Mouse (Mus musculus) hindbrain, embryonic 15.5 days (tissue): ENCODE data around the gene Whamm. TPM values are rescaled to one million over a fixed set of nuclear protein-coding genes. Genes with fewer than 3 reads are reported as not detected.

Source experiments
- ATAC-seq: fragments of 200-750 bp; cut with Nextera tagmentation; 2 replicates; pipeline ENCODE4 v1.8.0; 2017; ENCODE audit warnings: low read depth, moderate number of reproducible peaks, moderate TSS enrichment; ENCODE audit not compliant: low FRiP score
- H3K27ac ChIP-seq: fragments of 300-500 bp; sonication (generic); replicated peaks from 2 replicates; pipeline ENCODE4 v1.5.1; 2015; ENCODE audit warnings: mild to moderate bottlenecking, inconsistent platforms
- H3K27me3 ChIP-seq: fragments of 300-500 bp; sonication (generic); 2 replicates; pipeline ENCODE4 v1.6.1; 2015; ENCODE audit warnings: control low read depth, inconsistent platforms
- H3K36me3 ChIP-seq: fragments of 300-500 bp; sonication (generic); 2 replicates; pipeline ENCODE4 v1.6.1; 2015; ENCODE audit warnings: control low read depth, inconsistent platforms
- H3K4me1 ChIP-seq: fragments of 300-500 bp; sonication (generic); replicated peaks from 2 replicates; pipeline ENCODE4 v1.6.1; 2015; ENCODE audit warnings: control low read depth, inconsistent platforms
- H3K4me2 ChIP-seq: fragments of 300-500 bp; sonication (generic); 2 replicates; pipeline ENCODE4 v1.6.1; 2015; ENCODE audit warnings: moderate library complexity, mild to moderate bottlenecking, inconsistent platforms
- H3K4me3 ChIP-seq: fragments of 300-500 bp; sonication (generic); 2 replicates; pipeline ENCODE4 v1.5.1; 2015; ENCODE audit warnings: mild to moderate bottlenecking, inconsistent platforms
- H3K9ac ChIP-seq: fragments of 300-500 bp; sonication (generic); 2 replicates; pipeline ENCODE4 v1.6.1; 2015; ENCODE audit warnings: inconsistent platforms
- H3K9me3 ChIP-seq: fragments of 300-500 bp; sonication (generic); 2 replicates; pipeline ENCODE4 v1.6.1; 2016; ENCODE audit warnings: control low read depth, inconsistent platforms
- WGBS: fragments of 180-500 bp; shearing (Covaris S2); methylation state at CpG from one replicate; pipeline ENCODE4 v1.1.7; 2015; 5-methylcytosine and 5-hydroxymethylcytosine counted together
- polyA plus RNA-seq: library from polyadenylated mRNA; unstranded; fragments of >200 nt; fragmentation: Nextera tagmentation; extraction: Ambion mirVana; gene quantifications from 2 replicates; pipeline ENCODE4 v1.2.1, GENCODE M21; 2015

Gene Whamm
- polyA plus RNA-seq, 1 experiment from 2014 or later, result 6.6 TPM

GRCm38 (mm10) chr7:81605489-81605888, 34.4 kb downstream of the Whamm start:
- H3K9me3 ChIP-seq, result no peaks in the 10 kb centered on the region
- ATAC-seq, result no peak
- H3K4me1 ChIP-seq, result no peaks in the 10 kb centered on the region
- H3K27ac ChIP-seq, result no peak overlapping the region
- no peaks in the 10 kb centered on the region for H3K36me3 ChIP-seq
- no peak overlapping the region for H3K9ac ChIP-seq
- H3K27me3 ChIP-seq, result no peaks in the 10 kb centered on the region
- WGBS, result 70% methylated on average over 4 of the region's 4 CpGs
- H3K4me2 ChIP-seq, result no peak overlapping the region
- no peak overlapping the region for H3K4me3 ChIP-seq

GRCm38 (mm10) chr7:81606452-81606851, 35.4 kb downstream of the Whamm start:
- Histone ChIP-seq H3K4me3 (no peak overlapping the region), H3K27ac (no peak overlapping the region), H3K4me1 (no peaks in the 10 kb centered on the region), H3K9ac (no peak overlapping the region), H3K27me3 (no peaks in the 10 kb centered on the region), H3K4me2 (no peak overlapping the region), H3K9me3 (no peaks in the 10 kb centered on the region), H3K36me3 (no peaks in the 10 kb centered on the region)
- 64% methylated on average over 5 of the region's 5 CpGs for WGBS
- no peak; the same call in 1 of the 2 replicates for ATAC-seq

GRCm38 (mm10) chr7:81610125-81610524, 39.1 kb downstream of the Whamm start:
- H3K4me3 ChIP-seq, result no peak overlapping the region
- H3K27me3 ChIP-seq, result no peaks in the 10 kb centered on the region
- no peak overlapping the region for H3K9ac ChIP-seq
- 59% methylated on average over 18 of the region's 18 CpGs for WGBS
- no peaks in the 10 kb centered on the region for H3K9me3 ChIP-seq
- no peaks in the 10 kb centered on the region for H3K4me1 ChIP-seq
- no peak for ATAC-seq
- no peak overlapping the region for H3K4me2 ChIP-seq
- H3K27ac ChIP-seq, result no peak overlapping the region
- no peaks in the 10 kb centered on the region for H3K36me3 ChIP-seq

GRCm38 (mm10) chr7:81612856-81613635, 42.0 kb downstream of the Whamm start:
- H3K4me2 ChIP-seq, result no peak overlapping the region
- peak; percentile 45; the same call in 1 of the 2 replicates for ATAC-seq
- H3K36me3 ChIP-seq, result no peaks in the 10 kb centered on the region
- no peaks in the 10 kb centered on the region for H3K4me1 ChIP-seq
- H3K4me3 ChIP-seq, result no peak overlapping the region
- H3K27ac ChIP-seq, result no peak overlapping the region
- H3K9ac ChIP-seq, result no peak overlapping the region
- no peaks in the 10 kb centered on the region for H3K27me3 ChIP-seq
- WGBS, result 79% methylated on average over 13 of the region's 13 CpGs
- no peaks in the 10 kb centered on the region for H3K9me3 ChIP-seq

GRCm38 (mm10) chr7:81615031-81615430, 44.0 kb downstream of the Whamm start:
- Histone ChIP-seq H3K9me3 (no peaks in the 10 kb centered on the region), H3K27ac (no peak overlapping the region), H3K4me2 (no peak overlapping the region), H3K27me3 (no peaks in the 10 kb centered on the region), H3K4me3 (no peak overlapping the region), H3K4me1 (no peaks in the 10 kb centered on the region), H3K9ac (no peak overlapping the region), H3K36me3 (no peaks in the 10 kb centered on the region)
- 56% methylated on average over 9 of the region's 9 CpGs for WGBS
- ATAC-seq, result no peak

GRCm38 (mm10) chr7:81622793-81623192, 51.7 kb downstream of the Whamm start:
- Histone ChIP-seq H3K9ac (no peak overlapping the region), H3K4me2 (no peak overlapping the region), H3K9me3 (no peaks in the 10 kb centered on the region), H3K4me1 (no peaks in the 10 kb centered on the region; the same call in 1 of the 2 replicates), H3K36me3 (no peaks in the 10 kb centered on the region), H3K27ac (no peak overlapping the region), H3K4me3 (no peak overlapping the region), H3K27me3 (no peaks in the 10 kb centered on the region)
- ATAC-seq, result peak; percentile 42; the same call in 1 of the 2 replicates
- 65% methylated on average over 4 of the region's 4 CpGs for WGBS

- no peak overlapping the region for H3K4me2 ChIP-seq
- H3K27me3 ChIP-seq, result no peaks in the 10 kb centered on the region
- no peak for ATAC-seq
- H3K9ac ChIP-seq, result no peak overlapping the region
- no peaks in the 10 kb centered on the region for H3K36me3 ChIP-seq
- H3K9me3 ChIP-seq, result no peaks in the 10 kb centered on the region
- WGBS, result 81% methylated on average over 6 of the region's 6 CpGs
- no peak overlapping the region for H3K27ac ChIP-seq
- no peak overlapping the region for H3K4me3 ChIP-seq
- no peaks in the 10 kb centered on the region; the same call in 1 of the 2 replicates for H3K4me1 ChIP-seq
These were observed 52.7 kb downstream of the Whamm start for GRCm38 (mm10) chr7:81623767-81624166.

- Histone ChIP-seq H3K27ac (no peak overlapping the region), H3K9me3 (no peaks in the 10 kb centered on the region), H3K4me2 (no peak overlapping the region), H3K4me3 (no peak overlapping the region), H3K27me3 (no peaks in the 10 kb centered on the region), H3K36me3 (no peaks in the 10 kb centered on the region), H3K9ac (no peak overlapping the region), H3K4me1 (no peaks in the 10 kb centered on the region; the same call in 1 of the 2 replicates)
- no peak for ATAC-seq
- WGBS, result 91% methylated on average over 2 of the region's 2 CpGs
These were observed 55.4 kb downstream of the Whamm start for GRCm38 (mm10) chr7:81626460-81626859.

GRCm38 (mm10) chr7:81631261-81631660, 60.2 kb downstream of the Whamm start:
- no peak overlapping the region for H3K9ac ChIP-seq
- H3K36me3 ChIP-seq, result 0 out of 2 replicates have a peak, but pooled peaks cover 8% of the 10 kb centered on the region
- no peaks in the 10 kb centered on the region for H3K4me1 ChIP-seq
- H3K27ac ChIP-seq, result no peak overlapping the region
- no peaks in the 10 kb centered on the region for H3K27me3 ChIP-seq
- H3K4me2 ChIP-seq, result no peak overlapping the region
- H3K9me3 ChIP-seq, result no peaks in the 10 kb centered on the region
- H3K4me3 ChIP-seq, result no peak overlapping the region
- ATAC-seq, result no peak
- WGBS, result 87% methylated on average over 8 of the region's 8 CpGs

GRCm38 (mm10) chr7:81632586-81632985, 61.5 kb downstream of the Whamm start:
- no peak for ATAC-seq
- H3K36me3 ChIP-seq, result 0 out of 2 replicates have a peak, but pooled peaks cover 8% of the 10 kb centered on the region
- no peaks in the 10 kb centered on the region for H3K4me1 ChIP-seq
- no peaks in the 10 kb centered on the region for H3K27me3 ChIP-seq
- no peak overlapping the region for H3K4me3 ChIP-seq
- H3K9ac ChIP-seq, result no peak overlapping the region
- H3K27ac ChIP-seq, result no peak overlapping the region
- no peak overlapping the region for H3K4me2 ChIP-seq
- 73% methylated on average over 6 of the region's 6 CpGs for WGBS
- H3K9me3 ChIP-seq, result no peaks in the 10 kb centered on the region

GRCm38 (mm10) chr7:81641101-81641500, 70.0 kb downstream of the Whamm start:
- Histone ChIP-seq H3K27me3 (no peaks in the 10 kb centered on the region), H3K9ac (no peak overlapping the region), H3K4me1 (peaks cover 6% of the 10 kb centered on the region; the same call in 1 of the 2 replicates), H3K36me3 (no peaks in the 10 kb centered on the region), H3K4me3 (no peak overlapping the region), H3K4me2 (no peak overlapping the region), H3K27ac (no peak overlapping the region), H3K9me3 (no peaks in the 10 kb centered on the region)
- 66% methylated on average over 6 of the region's 6 CpGs for WGBS
- no peak for ATAC-seq

- Histone ChIP-seq H3K9me3 (no peaks in the 10 kb centered on the region), H3K27ac (peak overlapping the region; percentile 25; the same call in 1 of the 2 replicates), H3K4me1 (peaks cover 20% of the 10 kb centered on the region), H3K9ac (no peak overlapping the region), H3K27me3 (no peaks in the 10 kb centered on the region), H3K4me3 (no peak overlapping the region), H3K4me2 (no peak overlapping the region), H3K36me3 (no peaks in the 10 kb centered on the region)
- ATAC-seq, result peak; percentile 43; the same call in 1 of the 2 replicates
- WGBS, result 41% methylated on average over 7 of the region's 7 CpGs
These were observed 73.6 kb downstream of the Whamm start for GRCm38 (mm10) chr7:81644551-81645235.
